Mouse (Mus musculus) urinary bladder, postnatal 0 days (tissue): Measurements from ENCODE around the gene Tceal8. TPM values are rescaled to one million over a fixed set of nuclear protein-coding genes. Genes with fewer than 3 reads are reported as not detected.

Source experiments
- microRNA-seq: library from miRNA; unstranded; fragments of <30 nt; microRNA quantifications from one replicate; pipeline ENCODE4, GENCODE M21; 2016
- polyA plus RNA-seq: library from polyadenylated mRNA; unstranded; fragments of >200 nt; fragmentation: Nextera tagmentation; extraction: Ambion mirVana; gene quantifications from 2 replicates; pipeline ENCODE4 v1.2.1, GENCODE M21; 2015

The Tceal8 gene
- 109 and 150 TPM in 2 replicates for polyA plus RNA-seq

DNA sequence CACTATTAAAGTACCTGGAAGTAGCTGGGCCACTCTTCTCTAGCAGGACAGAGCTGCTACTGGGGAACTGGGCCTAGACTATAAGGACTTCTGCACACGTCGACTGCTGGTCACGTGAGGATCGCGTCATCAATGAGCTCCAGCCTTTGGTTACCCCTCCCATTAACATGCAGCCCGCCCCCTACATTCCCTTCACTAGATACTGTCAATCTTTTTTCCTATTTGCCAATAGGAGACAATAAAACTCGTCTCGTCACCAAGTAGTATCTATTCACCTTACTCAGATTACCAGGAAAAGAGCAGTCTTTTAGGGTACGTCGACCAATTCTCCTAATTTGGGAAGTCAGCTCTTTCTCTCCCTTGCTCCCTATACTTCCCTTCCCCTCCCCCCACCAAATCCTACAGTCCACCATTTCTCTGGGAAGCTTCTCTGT lies at the start of gene Tceal8:
Gene Tceal8 (minus strand): TSS at position 225 of the 434 bp plus-strand sequence.

DNA sequence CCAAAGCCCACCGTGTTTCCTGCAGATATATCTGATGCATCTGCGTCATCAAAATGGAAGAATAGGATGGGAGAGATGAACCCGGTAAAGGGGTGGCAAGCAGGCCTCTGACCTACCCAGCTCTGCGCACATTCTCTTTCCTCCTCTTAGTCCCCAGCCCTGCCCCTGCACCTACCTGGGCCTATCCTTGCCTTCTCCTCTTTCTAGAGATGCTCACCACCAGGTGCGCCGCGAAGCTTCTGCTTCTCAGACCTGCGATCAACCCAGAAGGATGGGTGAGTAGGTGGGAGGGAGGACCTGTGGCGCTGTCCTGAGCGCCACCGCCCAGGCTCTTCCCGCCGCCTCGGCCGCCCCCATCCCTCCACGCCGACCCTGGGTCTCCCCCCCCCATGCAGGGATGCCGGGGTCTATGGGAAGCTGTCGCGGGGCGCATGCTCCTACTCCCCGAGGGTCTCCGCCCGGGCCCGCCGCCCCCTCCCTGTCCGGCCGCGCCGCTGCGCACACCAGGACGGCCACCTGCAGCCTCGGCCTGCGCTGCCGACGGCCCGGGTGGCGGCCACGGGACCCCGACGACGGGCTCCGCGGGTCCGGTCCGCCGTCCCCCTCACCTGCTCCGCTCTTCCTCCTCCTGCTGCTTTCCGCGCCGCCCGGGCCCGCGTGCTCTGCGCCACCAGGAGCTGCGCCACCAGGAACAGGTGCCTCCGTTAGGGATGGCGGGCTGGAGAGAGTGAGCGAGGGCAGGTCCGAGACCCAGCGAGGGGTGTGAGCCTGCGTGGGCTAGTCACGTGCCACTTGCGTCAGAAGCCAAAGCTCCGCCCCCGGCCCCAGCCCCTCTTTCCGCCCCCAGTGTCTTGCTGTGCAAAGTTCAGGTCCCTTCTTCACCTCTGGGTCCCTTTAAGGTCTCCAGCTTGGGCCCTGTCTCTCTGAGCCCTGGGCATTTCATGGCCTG lies 42.9 kb upstream of the Tceal8 start, which contains the start of the genes Tceal7 and Bex1:
Gene Tceal7 (plus strand): TSS at position 51 of the 949 bp plus-strand sequence.
Gene Bex1 (minus strand): TSS at position 785 of the 949 bp plus-strand sequence.

DNA sequence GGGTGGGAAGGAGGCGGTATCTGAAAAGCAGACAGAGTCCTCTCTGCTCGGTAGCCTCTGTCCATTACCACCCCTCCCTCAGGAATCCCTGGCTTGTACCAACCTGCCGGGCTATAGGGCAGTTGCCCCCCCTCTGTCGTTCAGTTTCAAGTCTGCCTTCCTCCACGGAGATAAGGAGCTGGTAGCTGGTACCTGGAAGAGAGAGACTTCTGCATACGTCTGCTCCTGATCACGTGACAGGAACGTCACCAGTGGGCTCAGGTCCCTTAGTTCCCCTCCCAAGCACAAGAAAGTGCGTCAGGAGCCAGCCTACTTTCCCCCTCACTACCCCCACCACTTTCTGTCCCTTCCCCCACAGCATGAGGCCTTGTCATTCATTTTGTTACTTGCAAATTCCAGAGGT lies 31.5 kb upstream of the Tceal8 start, which contains the start of gene Tceal5:
Gene Tceal5 (minus strand): TSS at position 213 of the 403 bp plus-strand sequence.

DNA sequence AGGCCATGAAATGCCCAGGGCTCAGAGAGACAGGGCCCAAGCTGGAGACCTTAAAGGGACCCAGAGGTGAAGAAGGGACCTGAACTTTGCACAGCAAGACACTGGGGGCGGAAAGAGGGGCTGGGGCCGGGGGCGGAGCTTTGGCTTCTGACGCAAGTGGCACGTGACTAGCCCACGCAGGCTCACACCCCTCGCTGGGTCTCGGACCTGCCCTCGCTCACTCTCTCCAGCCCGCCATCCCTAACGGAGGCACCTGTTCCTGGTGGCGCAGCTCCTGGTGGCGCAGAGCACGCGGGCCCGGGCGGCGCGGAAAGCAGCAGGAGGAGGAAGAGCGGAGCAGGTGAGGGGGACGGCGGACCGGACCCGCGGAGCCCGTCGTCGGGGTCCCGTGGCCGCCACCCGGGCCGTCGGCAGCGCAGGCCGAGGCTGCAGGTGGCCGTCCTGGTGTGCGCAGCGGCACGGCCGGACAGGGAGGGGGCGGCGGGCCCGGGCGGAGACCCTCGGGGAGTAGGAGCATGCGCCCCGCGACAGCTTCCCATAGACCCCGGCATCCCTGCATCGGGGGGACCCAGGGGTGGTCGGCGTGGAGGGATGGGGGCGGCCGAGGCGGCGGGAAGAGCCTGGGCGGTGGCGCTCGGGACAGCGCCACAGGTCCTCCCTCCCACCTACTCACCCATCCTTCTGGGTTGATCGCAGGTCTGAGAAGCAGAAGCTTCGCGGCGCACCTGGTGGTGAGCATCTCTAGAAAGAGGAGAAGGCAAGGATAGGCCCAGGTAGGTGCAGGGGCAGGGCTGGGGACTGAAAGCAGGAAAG lies 33.1 kb downstream of the Tceal8 start, which contains the start of gene Bex4:
Gene Bex4 (plus strand): TSS at position 170 of the 813 bp plus-strand sequence.

Small RNAs within 50 kb of the gene (microRNA-seq; reads per million reads assigned to microRNA genes)
- gene Mir6383, result not detected

Other genes with a start within 250 kb of the Tceal8 start
- gene Arxes2, start 178.5 kb downstream of the Tceal8 start, polyA plus RNA-seq, result 35.2 and 48.2 TPM in 2 replicates
- 13.2 and 17.6 TPM in 2 replicates for gene Arxes1, start 139.0 kb downstream of the Tceal8 start, polyA plus RNA-seq
- gene Bex2, start 104.1 kb downstream of the Tceal8 start, polyA plus RNA-seq, result 5.6 and 6.0 TPM in 2 replicates
- 0.05 and 0.11 TPM in 2 replicates for gene Nxf3, start 87.1 kb downstream of the Tceal8 start, polyA plus RNA-seq
- gene Bex4, start 33.3 kb downstream of the Tceal8 start, polyA plus RNA-seq, result 15.6 and 23.3 TPM in 2 replicates
- 3.3 and 3.8 TPM in 2 replicates for gene Tceal5, start 31.5 kb upstream of the Tceal8 start, polyA plus RNA-seq
- 0.13 and 0.17 TPM in 2 replicates for gene Tceal7, start 42.4 kb upstream of the Tceal8 start, polyA plus RNA-seq
- gene Bex1, start 43.2 kb upstream of the Tceal8 start, polyA plus RNA-seq, result 9.6 and 14.0 TPM in 2 replicates
- 311 and 374 TPM in 2 replicates for gene Tceal9, start 72.7 kb upstream of the Tceal8 start, polyA plus RNA-seq
- gene Bex3, start 97.9 kb upstream of the Tceal8 start, polyA plus RNA-seq, result 180 and 207 TPM in 2 replicates